Mouse (Mus musculus): ENCODE data around the gene Arid1b. TPM values are rescaled to one million over a fixed set of nuclear protein-coding genes. Genes with fewer than 3 reads are reported as not detected.

Arid1b gene
- polyA plus RNA-seq, 1 experiment from 2014 or later, result 22.6 TPM

- Histone ChIP-seq H3K4me3 (ENCODE audit: low read depth, low read length) (peak overlapping the region; percentile 44), H3K36me3 (ENCODE audit: control insufficient read depth, insufficient read depth, low read length) (no peaks in the 10 kb centered on the region), H3K4me1 (ENCODE audit: control insufficient read depth, insufficient read depth, low read length) (peaks cover 8% of the 10 kb centered on the region), H3K27ac (ENCODE audit: low read length) (peak overlapping the region; percentile 99), H3K9ac (replicated peaks; ENCODE audit: low read depth, low read length) (0 out of 2 replicates have a peak overlapping the region, but pooled peaks have one; percentile 63), H3K9me3 (ENCODE audit: control insufficient read depth, low read depth, low read length) (no peaks in the 10 kb centered on the region), H3K27me3 (ENCODE audit: control insufficient read depth, insufficient read depth, low read length) (no peaks in the 10 kb centered on the region), H3K4me2 (replicated peaks; ENCODE audit: low read depth, low read length) (peak overlapping the region; percentile 67)
- ATAC-seq (ENCODE audit: insufficient number of reproducible peaks, insufficient read depth, low FRiP score, low read depth), result no peak
- WGBS, result 22% methylated on average over 3 of the region's 3 CpGs
These were observed 196.2 kb downstream of the Arid1b start for GRCm38 (mm10) chr17:5190367-5190766.

DNA sequence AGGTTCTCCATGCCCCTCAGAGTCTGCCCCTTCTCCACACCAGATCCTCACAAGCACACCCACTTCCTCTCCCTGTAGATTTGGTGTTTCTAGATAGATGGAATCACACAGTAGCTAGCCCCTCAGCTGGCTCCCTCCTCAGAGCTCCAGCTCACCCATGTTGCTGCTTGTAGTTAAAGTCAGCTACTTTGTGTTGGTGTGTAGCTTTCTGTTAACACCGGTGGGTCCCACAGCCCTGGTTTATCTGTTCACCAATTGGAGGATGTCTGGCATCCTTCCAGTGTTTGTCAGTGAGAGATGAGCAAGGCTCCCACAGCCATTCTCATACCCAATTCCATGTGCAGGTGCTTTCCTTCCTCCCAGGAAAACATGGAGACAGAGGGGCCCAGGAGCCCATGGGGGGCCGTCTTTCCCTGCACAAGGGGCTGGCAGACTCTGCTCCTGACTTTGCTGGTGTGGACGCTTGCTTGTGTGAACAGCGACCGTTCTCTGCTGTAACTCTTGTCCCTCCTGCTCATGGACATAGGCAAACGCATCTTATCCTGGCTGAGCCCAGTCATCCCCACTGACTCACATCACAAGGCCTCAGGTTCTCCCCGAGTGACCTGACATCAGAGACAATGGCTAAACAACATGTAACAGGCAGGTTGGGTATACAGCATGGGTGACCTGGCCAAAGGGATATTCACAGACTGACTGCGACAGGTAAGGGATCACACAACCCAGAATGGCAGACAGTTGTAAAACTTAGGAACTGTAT is 200.2 kb downstream of the Arid1b start:
- no peaks in the 10 kb centered on the region for H3K9me3 ChIP-seq (ENCODE audit: control insufficient read depth, low read depth, low read length)
- no peaks in the 10 kb centered on the region for H3K27me3 ChIP-seq (ENCODE audit: control insufficient read depth, insufficient read depth, low read length)
- H3K27ac ChIP-seq (ENCODE audit: low read length), result no peak overlapping the region
- H3K4me1 ChIP-seq (ENCODE audit: control insufficient read depth, insufficient read depth, low read length), result peaks cover 14% of the 10 kb centered on the region
- H3K4me2 ChIP-seq (replicated peaks; ENCODE audit: low read depth, low read length), result no peak overlapping the region
- no peak for ATAC-seq (ENCODE audit: insufficient number of reproducible peaks, insufficient read depth, low FRiP score, low read depth)
- no peak overlapping the region for H3K4me3 ChIP-seq (ENCODE audit: low read depth, low read length)
- no peak overlapping the region for H3K9ac ChIP-seq (replicated peaks; ENCODE audit: low read depth, low read length)
- no peaks in the 10 kb centered on the region for H3K36me3 ChIP-seq (ENCODE audit: control insufficient read depth, insufficient read depth, low read length)
- 69% methylated on average over 8 of the region's 8 CpGs for WGBS

DNA sequence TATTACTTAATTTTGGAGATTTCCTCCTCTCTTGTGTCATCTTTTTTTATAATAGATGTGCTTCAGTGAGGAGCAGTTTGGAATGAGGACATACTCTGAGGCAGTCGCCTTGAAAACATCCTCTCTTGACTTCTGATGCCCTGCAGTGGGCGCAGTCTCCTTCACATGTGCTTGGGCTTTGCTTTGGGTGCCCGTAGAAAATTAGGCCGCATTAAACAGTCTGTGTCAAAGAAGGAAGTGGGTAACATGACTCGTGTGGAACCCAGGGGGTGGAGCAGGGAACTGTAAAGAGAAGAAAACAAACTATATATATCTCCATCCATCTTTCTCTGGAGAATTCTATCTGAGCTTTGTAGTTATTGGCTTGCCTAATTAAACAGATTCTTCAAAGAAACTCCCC is 201.3 kb downstream of the Arid1b start:
- H3K27me3 ChIP-seq (ENCODE audit: control insufficient read depth, insufficient read depth, low read length), result no peaks in the 10 kb centered on the region
- H3K9me3 ChIP-seq (ENCODE audit: control insufficient read depth, low read depth, low read length), result no peaks in the 10 kb centered on the region
- H3K36me3 ChIP-seq (ENCODE audit: control insufficient read depth, insufficient read depth, low read length), result no peaks in the 10 kb centered on the region
- H3K27ac ChIP-seq (ENCODE audit: low read length), result no peak overlapping the region
- ATAC-seq (ENCODE audit: insufficient number of reproducible peaks, insufficient read depth, low FRiP score, low read depth), result no peak
- no peak overlapping the region for H3K4me2 ChIP-seq (replicated peaks; ENCODE audit: low read depth, low read length)
- no peak overlapping the region for H3K4me3 ChIP-seq (ENCODE audit: low read depth, low read length)
- WGBS, result 65% methylated on average over 5 of the region's 5 CpGs
- H3K4me1 ChIP-seq (ENCODE audit: control insufficient read depth, insufficient read depth, low read length), result peaks cover 14% of the 10 kb centered on the region
- H3K9ac ChIP-seq (replicated peaks; ENCODE audit: low read depth, low read length), result no peak overlapping the region

DNA sequence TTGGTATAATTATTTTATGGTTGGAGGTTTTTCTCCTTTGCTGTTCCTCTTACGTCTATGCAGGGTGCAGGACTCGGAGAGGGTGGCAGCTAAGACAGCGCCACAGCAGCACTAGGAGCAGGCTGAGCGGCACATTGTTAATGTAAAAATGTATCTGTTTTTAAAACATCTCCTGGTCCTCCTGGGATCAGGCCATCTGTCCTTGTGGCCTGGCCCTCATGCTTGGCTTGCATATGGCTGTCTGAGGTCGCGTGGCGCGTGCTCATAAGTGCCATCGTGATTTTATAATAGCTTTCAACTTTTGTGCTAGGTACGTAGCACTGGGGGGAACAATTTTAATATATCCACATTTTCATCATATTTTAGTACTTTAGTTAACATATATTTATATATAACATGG is 201.9 kb downstream of the Arid1b start:
- no peak overlapping the region for H3K27ac ChIP-seq (ENCODE audit: low read length)
- no peak overlapping the region for H3K4me3 ChIP-seq (ENCODE audit: low read depth, low read length)
- H3K4me2 ChIP-seq (replicated peaks; ENCODE audit: low read depth, low read length), result no peak overlapping the region
- 90% methylated on average over 10 of the region's 10 CpGs for WGBS
- no peak for ATAC-seq (ENCODE audit: insufficient number of reproducible peaks, insufficient read depth, low FRiP score, low read depth)
- no peaks in the 10 kb centered on the region for H3K9me3 ChIP-seq (ENCODE audit: control insufficient read depth, low read depth, low read length)
- H3K36me3 ChIP-seq (ENCODE audit: control insufficient read depth, insufficient read depth, low read length), result no peaks in the 10 kb centered on the region
- H3K9ac ChIP-seq (replicated peaks; ENCODE audit: low read depth, low read length), result no peak overlapping the region
- no peaks in the 10 kb centered on the region for H3K27me3 ChIP-seq (ENCODE audit: control insufficient read depth, insufficient read depth, low read length)
- peaks cover 14% of the 10 kb centered on the region for H3K4me1 ChIP-seq (ENCODE audit: control insufficient read depth, insufficient read depth, low read length)

- H3K4me1 ChIP-seq (ENCODE audit: control insufficient read depth, insufficient read depth, low read length), result peaks cover 14% of the 10 kb centered on the region
- no peaks in the 10 kb centered on the region for H3K36me3 ChIP-seq (ENCODE audit: control insufficient read depth, insufficient read depth, low read length)
- WGBS, result 74% methylated on average over 6 of the region's 6 CpGs
- H3K9ac ChIP-seq (replicated peaks; ENCODE audit: low read depth, low read length), result no peak overlapping the region
- H3K9me3 ChIP-seq (ENCODE audit: control insufficient read depth, low read depth, low read length), result no peaks in the 10 kb centered on the region
- H3K27ac ChIP-seq (ENCODE audit: low read length), result no peak overlapping the region
- no peak overlapping the region for H3K4me3 ChIP-seq (ENCODE audit: low read depth, low read length)
- no peak for ATAC-seq (ENCODE audit: insufficient number of reproducible peaks, insufficient read depth, low FRiP score, low read depth)
- H3K27me3 ChIP-seq (ENCODE audit: control insufficient read depth, insufficient read depth, low read length), result no peaks in the 10 kb centered on the region
- H3K4me2 ChIP-seq (replicated peaks; ENCODE audit: low read depth, low read length), result no peak overlapping the region
These were observed 202.4 kb downstream of the Arid1b start for GRCm38 (mm10) chr17:5196508-5196907.

DNA sequence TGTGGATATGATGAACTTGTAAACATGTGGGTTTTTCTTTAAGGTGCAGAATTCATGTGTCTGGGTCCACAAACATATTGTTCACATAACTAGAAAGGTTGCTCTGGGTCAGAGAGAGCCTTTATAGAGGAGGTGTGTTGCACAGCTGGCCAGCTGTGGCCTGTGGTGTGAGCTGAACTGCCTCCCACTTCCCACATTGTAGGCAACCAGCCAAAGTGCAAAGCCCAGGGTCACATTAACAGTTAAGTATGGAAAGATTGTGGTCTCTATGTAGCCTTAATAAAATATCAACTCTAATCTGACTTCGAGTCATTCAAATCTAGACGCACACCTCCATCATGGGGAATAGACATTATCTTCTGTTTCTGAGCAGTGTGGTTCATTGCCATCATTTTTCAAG is 203.0 kb downstream of the Arid1b start:
- H3K9ac ChIP-seq (replicated peaks; ENCODE audit: low read depth, low read length), result no peak overlapping the region
- no peak overlapping the region; the same call in 1 of the 2 replicates for H3K27ac ChIP-seq (ENCODE audit: low read length)
- H3K27me3 ChIP-seq (ENCODE audit: control insufficient read depth, insufficient read depth, low read length), result no peaks in the 10 kb centered on the region
- ATAC-seq (ENCODE audit: insufficient number of reproducible peaks, insufficient read depth, low FRiP score, low read depth), result no peak
- H3K4me2 ChIP-seq (replicated peaks; ENCODE audit: low read depth, low read length), result no peak overlapping the region
- no peaks in the 10 kb centered on the region for H3K36me3 ChIP-seq (ENCODE audit: control insufficient read depth, insufficient read depth, low read length)
- H3K4me1 ChIP-seq (ENCODE audit: control insufficient read depth, insufficient read depth, low read length), result peaks cover 15% of the 10 kb centered on the region
- 82% methylated on average over 2 of the region's 2 CpGs for WGBS
- H3K4me3 ChIP-seq (ENCODE audit: low read depth, low read length), result no peak overlapping the region
- H3K9me3 ChIP-seq (ENCODE audit: control insufficient read depth, low read depth, low read length), result no peaks in the 10 kb centered on the region

GRCm38 (mm10) chr17:5197765-5198164 is 203.6 kb downstream of the Arid1b start:
- Histone ChIP-seq H3K4me1 (ENCODE audit: control insufficient read depth, insufficient read depth, low read length) (peaks cover 22% of the 10 kb centered on the region), H3K4me3 (ENCODE audit: low read depth, low read length) (no peak overlapping the region), H3K9me3 (ENCODE audit: control insufficient read depth, low read depth, low read length) (no peaks in the 10 kb centered on the region), H3K9ac (replicated peaks; ENCODE audit: low read depth, low read length) (no peak overlapping the region), H3K4me2 (replicated peaks; ENCODE audit: low read depth, low read length) (no peak overlapping the region), H3K27ac (ENCODE audit: low read length) (peak overlapping the region; percentile 73), H3K36me3 (ENCODE audit: control insufficient read depth, insufficient read depth, low read length) (no peaks in the 10 kb centered on the region), H3K27me3 (ENCODE audit: control insufficient read depth, insufficient read depth, low read length) (no peaks in the 10 kb centered on the region)
- ATAC-seq (ENCODE audit: insufficient number of reproducible peaks, insufficient read depth, low FRiP score, low read depth), result peak; percentile 77
- WGBS, result 61% methylated on average over 3 of the region's 3 CpGs

- Histone ChIP-seq H3K4me2 (replicated peaks; ENCODE audit: low read depth, low read length) (no peak overlapping the region), H3K36me3 (ENCODE audit: control insufficient read depth, insufficient read depth, low read length) (no peaks in the 10 kb centered on the region), H3K27me3 (ENCODE audit: control insufficient read depth, insufficient read depth, low read length) (no peaks in the 10 kb centered on the region), H3K9me3 (ENCODE audit: control insufficient read depth, low read depth, low read length) (no peaks in the 10 kb centered on the region), H3K4me1 (ENCODE audit: control insufficient read depth, insufficient read depth, low read length) (peaks cover 24% of the 10 kb centered on the region), H3K9ac (replicated peaks; ENCODE audit: low read depth, low read length) (no peak overlapping the region), H3K4me3 (ENCODE audit: low read depth, low read length) (no peak overlapping the region), H3K27ac (ENCODE audit: low read length) (peak overlapping the region; percentile 73)
- no peak for ATAC-seq (ENCODE audit: insufficient number of reproducible peaks, insufficient read depth, low FRiP score, low read depth)
- WGBS, result 56% methylated on average over 6 of the region's 6 CpGs
These were observed 204.1 kb downstream of the Arid1b start for GRCm38 (mm10) chr17:5198252-5198651.

DNA sequence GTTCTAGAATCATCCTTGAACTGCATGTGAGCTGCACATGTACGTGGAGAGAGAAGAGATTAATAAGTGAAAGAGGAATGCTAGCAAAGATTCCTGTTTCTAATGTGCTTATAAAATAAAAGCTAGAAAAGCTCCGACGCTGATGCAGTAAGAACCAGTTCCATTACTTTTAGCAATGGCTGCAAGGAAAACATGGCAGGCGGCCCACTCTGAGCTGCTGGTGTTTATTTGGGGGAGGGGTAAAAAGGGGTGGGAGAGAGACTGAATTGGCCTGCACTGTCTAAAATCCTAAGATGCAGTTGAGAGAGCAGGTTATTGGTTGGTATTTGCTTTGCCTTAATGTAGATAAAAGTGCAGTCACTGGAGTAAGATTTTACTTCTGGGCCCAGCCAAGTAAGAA is 204.7 kb downstream of the Arid1b start:
- Histone ChIP-seq H3K9me3 (ENCODE audit: control insufficient read depth, low read depth, low read length) (no peaks in the 10 kb centered on the region), H3K36me3 (ENCODE audit: control insufficient read depth, insufficient read depth, low read length) (no peaks in the 10 kb centered on the region), H3K27me3 (ENCODE audit: control insufficient read depth, insufficient read depth, low read length) (no peaks in the 10 kb centered on the region), H3K4me3 (ENCODE audit: low read depth, low read length) (no peak overlapping the region), H3K27ac (ENCODE audit: low read length) (no peak overlapping the region), H3K9ac (replicated peaks; ENCODE audit: low read depth, low read length) (no peak overlapping the region), H3K4me1 (ENCODE audit: control insufficient read depth, insufficient read depth, low read length) (peaks cover 27% of the 10 kb centered on the region), H3K4me2 (replicated peaks; ENCODE audit: low read depth, low read length) (no peak overlapping the region)
- no peak for ATAC-seq (ENCODE audit: insufficient number of reproducible peaks, insufficient read depth, low FRiP score, low read depth)
- 50% methylated on average over 4 of the region's 4 CpGs for WGBS

All from stomach, embryonic 14.5 days (tissue).